Mouse (Mus musculus) liver, embryonic 16.5 days (tissue): Measurements from ENCODE around the gene Slc35c2. TPM values are rescaled to one million over a fixed set of nuclear protein-coding genes. Genes with fewer than 3 reads are reported as not detected.

Experiments
- ATAC-seq: fragments of 200-750 bp; cut with Nextera tagmentation; 2 replicates; pipeline ENCODE4 v1.8.0; 2017; ENCODE audit warnings: low read depth, mild to moderate bottlenecking, moderate number of reproducible peaks, moderate library complexity
- H3K27ac ChIP-seq: fragments of 300-500 bp; sonication (generic); 2 replicates; pipeline ENCODE4 v1.5.1; 2014; ENCODE audit warnings: mild to moderate bottlenecking, low read length
- H3K27me3 ChIP-seq: fragments of 300-500 bp; sonication (generic); 2 replicates; pipeline ENCODE4 v1.6.1; 2014; ENCODE audit warnings: low read depth, low read length, mixed read lengths; ENCODE audit not compliant: control insufficient read depth, insufficient read depth
- H3K36me3 ChIP-seq: fragments of 300-500 bp; sonication (generic); 2 replicates; pipeline ENCODE4 v1.6.1; 2014; ENCODE audit warnings: mild to moderate bottlenecking; ENCODE audit not compliant: control insufficient read depth, insufficient read depth
- H3K4me1 ChIP-seq: fragments of 300-500 bp; sonication (generic); 2 replicates; pipeline ENCODE4 v1.6.1; 2014; ENCODE audit warnings: low read depth, low read length, mixed read lengths; ENCODE audit not compliant: control insufficient read depth
- H3K4me2 ChIP-seq: fragments of 300-500 bp; sonication (generic); 2 replicates; pipeline ENCODE4 v1.6.1; 2014; ENCODE audit warnings: low read depth, low read length, mixed read lengths
- H3K4me3 ChIP-seq: fragments of 300-500 bp; sonication (generic); 2 replicates; pipeline ENCODE4 v1.5.1; 2014; ENCODE audit warnings: low read depth, mild to moderate bottlenecking, low read length
- H3K9ac ChIP-seq: fragments of 300-500 bp; sonication (generic); 2 replicates; pipeline ENCODE4 v1.6.1; 2014; ENCODE audit warnings: low read depth, low read length
- H3K9me3 ChIP-seq: fragments of 300-500 bp; sonication (generic); replicated peaks from 2 replicates; pipeline ENCODE4 v1.6.1; 2016; ENCODE audit warnings: low read length; ENCODE audit not compliant: control insufficient read depth
- WGBS: fragments of 180-500 bp; shearing (Covaris S2); extraction: QIAGEN DNeasy Blood & Tissue Kit; methylation state at CpG from one replicate; pipeline ENCODE4 v1.1.7; 2014; ENCODE audit not compliant: insufficient replicate concordance; 5-methylcytosine and 5-hydroxymethylcytosine counted together
- polyA plus RNA-seq: library from polyadenylated mRNA; unstranded; fragments of >200 nt; fragmentation: Nextera tagmentation; extraction: Ambion mirVana; gene quantifications from 2 replicates; pipeline ENCODE4 v1.2.1, GENCODE M21; 2015

Slc35c2 gene
- polyA plus RNA-seq, 1 experiment from 2014 or later: 47.2 TPM

GRCm38 (mm10) chr2:165256213-165256612, 31.5 kb downstream of the Slc35c2 start:
- Histone ChIP-seq H3K9ac (no peak overlapping the region), H3K9me3 (no peaks in the 10 kb centered on the region), H3K4me2 (no peak overlapping the region), H3K4me1 (no peaks in the 10 kb centered on the region), H3K4me3 (no peak overlapping the region), H3K27ac (no peak overlapping the region), H3K36me3 (no peaks in the 10 kb centered on the region), H3K27me3 (peaks cover 11% of the 10 kb centered on the region; the same call in 1 of the 2 replicates)
- WGBS: 47% methylated on average over 10 of the region's 10 CpGs
- no peak for ATAC-seq

- H3K27me3 ChIP-seq: peaks cover 11% of the 10 kb centered on the region; the same call in 1 of the 2 replicates
- 18% methylated on average over 10 of the region's 10 CpGs for WGBS
Measured at GRCm38 (mm10) chr2:165253867-165254266, 33.8 kb downstream of the Slc35c2 start.

GRCm38 (mm10) chr2:165253269-165253668, 34.4 kb downstream of the Slc35c2 start:
- H3K9ac ChIP-seq: no peak overlapping the region
- H3K27me3 ChIP-seq: peaks cover 11% of the 10 kb centered on the region; the same call in 1 of the 2 replicates
- H3K4me3 ChIP-seq: no peak overlapping the region
- H3K36me3 ChIP-seq: no peaks in the 10 kb centered on the region
- 50% methylated on average over 8 of the region's 8 CpGs for WGBS
- no peak for ATAC-seq
- no peaks in the 10 kb centered on the region for H3K9me3 ChIP-seq
- H3K4me1 ChIP-seq: no peaks in the 10 kb centered on the region
- H3K27ac ChIP-seq: no peak overlapping the region
- H3K4me2 ChIP-seq: no peak overlapping the region

More at GRCm38 (mm10) chr2:165253867-165254266, 33.8 kb downstream of the Slc35c2 start:
- H3K9ac ChIP-seq: no peak overlapping the region
- no peak overlapping the region for H3K4me3 ChIP-seq
- no peak overlapping the region for H3K4me2 ChIP-seq
- no peaks in the 10 kb centered on the region for H3K36me3 ChIP-seq
- H3K9me3 ChIP-seq: no peaks in the 10 kb centered on the region
- no peak overlapping the region for H3K27ac ChIP-seq
- no peak for ATAC-seq
- H3K4me1 ChIP-seq: no peaks in the 10 kb centered on the region

- H3K27me3 ChIP-seq: peaks cover 11% of the 10 kb centered on the region; the same call in 1 of the 2 replicates
- H3K4me3 ChIP-seq: no peak overlapping the region
- no peaks in the 10 kb centered on the region for H3K36me3 ChIP-seq
- H3K27ac ChIP-seq: no peak overlapping the region
- H3K4me1 ChIP-seq: no peaks in the 10 kb centered on the region
- H3K9me3 ChIP-seq: no peaks in the 10 kb centered on the region
- ATAC-seq: no peak
- 47% methylated on average over 9 of the region's 9 CpGs for WGBS
- H3K9ac ChIP-seq: no peak overlapping the region
- H3K4me2 ChIP-seq: no peak overlapping the region
Measured at GRCm38 (mm10) chr2:165252801-165253200, 34.9 kb downstream of the Slc35c2 start.

GRCm38 (mm10) chr2:165252381-165252780, 35.3 kb downstream of the Slc35c2 start:
- ATAC-seq: no peak
- no peaks in the 10 kb centered on the region for H3K9me3 ChIP-seq
- peaks cover 11% of the 10 kb centered on the region; the same call in 1 of the 2 replicates for H3K27me3 ChIP-seq
- 64% methylated on average over 8 of the region's 8 CpGs for WGBS
- no peak overlapping the region for H3K27ac ChIP-seq
- no peaks in the 10 kb centered on the region for H3K4me1 ChIP-seq
- no peak overlapping the region for H3K9ac ChIP-seq
- no peak overlapping the region for H3K4me3 ChIP-seq
- H3K36me3 ChIP-seq: no peaks in the 10 kb centered on the region
- H3K4me2 ChIP-seq: no peak overlapping the region

GRCm38 (mm10) chr2:165250903-165251302, 36.8 kb downstream of the Slc35c2 start:
- Histone ChIP-seq H3K4me2 (no peak overlapping the region), H3K4me3 (no peak overlapping the region), H3K9me3 (no peaks in the 10 kb centered on the region), H3K27ac (no peak overlapping the region), H3K27me3 (peaks cover 16% of the 10 kb centered on the region), H3K9ac (no peak overlapping the region), H3K4me1 (no peaks in the 10 kb centered on the region), H3K36me3 (no peaks in the 10 kb centered on the region)
- 4% methylated on average over 1 of the region's 1 CpGs for WGBS
- no peak for ATAC-seq

- Histone ChIP-seq H3K36me3 (no peaks in the 10 kb centered on the region), H3K27ac (no peak overlapping the region), H3K9ac (no peak overlapping the region), H3K4me1 (no peaks in the 10 kb centered on the region), H3K9me3 (no peaks in the 10 kb centered on the region), H3K4me3 (no peak overlapping the region), H3K27me3 (peaks cover 15% of the 10 kb centered on the region), H3K4me2 (no peak overlapping the region)
- ATAC-seq: no peak
- 34% methylated on average over 3 of the region's 3 CpGs for WGBS
Measured at GRCm38 (mm10) chr2:165248967-165249366, 38.7 kb downstream of the Slc35c2 start.

- H3K27ac ChIP-seq: no peak overlapping the region
- no peaks in the 10 kb centered on the region for H3K9me3 ChIP-seq
- no peak overlapping the region for H3K4me3 ChIP-seq
- WGBS: 20% methylated on average over 11 of the region's 11 CpGs
- H3K4me2 ChIP-seq: no peak overlapping the region
- no peak overlapping the region for H3K9ac ChIP-seq
- H3K27me3 ChIP-seq: peaks cover 34% of the 10 kb centered on the region
- no peaks in the 10 kb centered on the region for H3K4me1 ChIP-seq
- no peaks in the 10 kb centered on the region for H3K36me3 ChIP-seq
- ATAC-seq: no peak
Measured at GRCm38 (mm10) chr2:165246349-165246748, 41.3 kb downstream of the Slc35c2 start.

GRCm38 (mm10) chr2:165243122-165243720, 44.4 kb downstream of the Slc35c2 start:
- ATAC-seq: no peak
- Histone ChIP-seq H3K4me2 (no peak overlapping the region), H3K4me1 (no peaks in the 10 kb centered on the region), H3K9ac (no peak overlapping the region), H3K4me3 (no peak overlapping the region), H3K36me3 (no peaks in the 10 kb centered on the region), H3K27me3 (peaks cover 58% of the 10 kb centered on the region), H3K27ac (no peak overlapping the region), H3K9me3 (no peaks in the 10 kb centered on the region)
- 12% methylated on average over 11 of the region's 11 CpGs for WGBS
